Mouse (Mus musculus) ovary, adult 18-20 months (tissue): Measurements from ENCODE around the gene Rpl37a.

ENCODE experiments used
- DNase-seq: peaks from one replicate; pipeline ENCODE4 v3.0.0; 2022; ENCODE audit warnings: low spot score, mixed read lengths

Gene Rpl37a

GRCm38 (mm10) chr1:72710753-72711653 lies at the start of gene Rpl37a:
Gene Rpl37a, plus strand, starts transcription at chr1:72711290.
- DNase-seq = peak; percentile 90

GRCm38 (mm10) chr1:72673070-72673469 lies 38.0 kb upstream of the Rpl37a start:
- DNase-seq = no peak

- no peak for DNase-seq
These were observed 14.8 kb upstream of the Rpl37a start for GRCm38 (mm10) chr1:72696256-72696655.

- DNase-seq = no peak
These were observed 12.4 kb upstream of the Rpl37a start for GRCm38 (mm10) chr1:72698651-72699050.

GRCm38 (mm10) chr1:72700479-72700878 lies 10.6 kb upstream of the Rpl37a start, which contains the start of gene Ankar:
Gene Ankar, minus strand, starts transcription at chr1:72700579.
- no peak for DNase-seq

- no peak for DNase-seq
These were observed 3.6 kb upstream of the Rpl37a start for GRCm38 (mm10) chr1:72707525-72707924.

- no peak for DNase-seq
These were observed 594 bp downstream of the Rpl37a start for GRCm38 (mm10) chr1:72711684-72712083.

GRCm38 (mm10) chr1:72714547-72714946 lies 3.5 kb downstream of the Rpl37a start:
- DNase-seq = no peak

GRCm38 (mm10) chr1:72715065-72715464 lies 4.0 kb downstream of the Rpl37a start:
- DNase-seq = no peak

- no peak for DNase-seq
These were observed 4.7 kb downstream of the Rpl37a start for GRCm38 (mm10) chr1:72715593-72716361.

GRCm38 (mm10) chr1:72716421-72716820 lies 5.3 kb downstream of the Rpl37a start:
- no peak for DNase-seq

GRCm38 (mm10) chr1:72716926-72717325 lies 5.8 kb downstream of the Rpl37a start:
- DNase-seq = no peak

GRCm38 (mm10) chr1:72717540-72717939 lies 6.5 kb downstream of the Rpl37a start:
- DNase-seq = no peak

- no peak for DNase-seq
These were observed 7.8 kb downstream of the Rpl37a start for GRCm38 (mm10) chr1:72718846-72719245.

GRCm38 (mm10) chr1:72720115-72720725 lies 9.1 kb downstream of the Rpl37a start:
- no peak for DNase-seq

- DNase-seq = no peak
These were observed 11.6 kb downstream of the Rpl37a start for GRCm38 (mm10) chr1:72722646-72723045.

- no peak for DNase-seq
These were observed 13.3 kb downstream of the Rpl37a start for GRCm38 (mm10) chr1:72724354-72724753.

- no peak for DNase-seq
These were observed 14.9 kb downstream of the Rpl37a start for GRCm38 (mm10) chr1:72725941-72726340.

- no peak for DNase-seq
These were observed 17.7 kb downstream of the Rpl37a start for GRCm38 (mm10) chr1:72728781-72729180.

- no peak for DNase-seq
These were observed 19.0 kb downstream of the Rpl37a start for GRCm38 (mm10) chr1:72730126-72730525.

- DNase-seq = no peak
These were observed 22.2 kb downstream of the Rpl37a start for GRCm38 (mm10) chr1:72733191-72733691.

GRCm38 (mm10) chr1:72736397-72737125 lies 25.5 kb downstream of the Rpl37a start:
- no peak for DNase-seq
